Mouse (Mus musculus): ENCODE results near the gene Cabp2. TPM values are rescaled to one million over a fixed set of nuclear protein-coding genes. Genes with fewer than 3 reads are reported as not detected.

The Cabp2 gene
- not detected for total RNA-seq (2023)

DNA sequence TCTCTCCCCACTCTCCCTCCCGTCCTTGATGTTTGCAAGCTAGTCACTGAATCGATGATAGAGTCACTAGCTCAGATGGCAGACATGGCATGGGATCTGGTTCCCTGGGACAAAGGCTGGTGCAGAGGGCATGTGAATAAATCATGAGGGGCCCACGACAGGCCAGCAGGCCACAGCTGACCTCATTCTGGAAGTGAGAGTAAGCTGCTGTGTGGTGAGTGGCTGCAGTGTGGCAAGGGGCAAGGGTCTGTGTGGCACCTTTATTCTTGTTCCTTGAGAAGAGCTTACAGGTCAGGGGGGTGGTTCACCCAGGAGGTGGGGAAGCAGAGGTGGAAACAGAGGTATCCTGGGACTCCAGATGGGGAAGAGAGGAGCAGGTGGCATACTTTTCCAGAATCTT lies at the start of gene Cabp2:
Gene Cabp2 (plus strand): TSS at position 185 of the 400 bp plus-strand sequence.

GRCm38 (mm10) chr19:4037788-4038232 lies 43.6 kb upstream of the Cabp2 start, which contains the start of gene Gstp1:
Gene Gstp1, minus strand, starts transcription at chr19:4037985.

GRCm38 (mm10) chr19:4045966-4046865 lies 35.2 kb upstream of the Cabp2 start, which contains the start of gene Gstp2:
Gene Gstp2, minus strand, starts transcription at chr19:4046023.

GRCm38 (mm10) chr19:4059069-4059740 lies 22.2 kb upstream of the Cabp2 start, which contains the start of gene Gstp3:
Gene Gstp3, minus strand, starts transcription at chr19:4059569.

DNA sequence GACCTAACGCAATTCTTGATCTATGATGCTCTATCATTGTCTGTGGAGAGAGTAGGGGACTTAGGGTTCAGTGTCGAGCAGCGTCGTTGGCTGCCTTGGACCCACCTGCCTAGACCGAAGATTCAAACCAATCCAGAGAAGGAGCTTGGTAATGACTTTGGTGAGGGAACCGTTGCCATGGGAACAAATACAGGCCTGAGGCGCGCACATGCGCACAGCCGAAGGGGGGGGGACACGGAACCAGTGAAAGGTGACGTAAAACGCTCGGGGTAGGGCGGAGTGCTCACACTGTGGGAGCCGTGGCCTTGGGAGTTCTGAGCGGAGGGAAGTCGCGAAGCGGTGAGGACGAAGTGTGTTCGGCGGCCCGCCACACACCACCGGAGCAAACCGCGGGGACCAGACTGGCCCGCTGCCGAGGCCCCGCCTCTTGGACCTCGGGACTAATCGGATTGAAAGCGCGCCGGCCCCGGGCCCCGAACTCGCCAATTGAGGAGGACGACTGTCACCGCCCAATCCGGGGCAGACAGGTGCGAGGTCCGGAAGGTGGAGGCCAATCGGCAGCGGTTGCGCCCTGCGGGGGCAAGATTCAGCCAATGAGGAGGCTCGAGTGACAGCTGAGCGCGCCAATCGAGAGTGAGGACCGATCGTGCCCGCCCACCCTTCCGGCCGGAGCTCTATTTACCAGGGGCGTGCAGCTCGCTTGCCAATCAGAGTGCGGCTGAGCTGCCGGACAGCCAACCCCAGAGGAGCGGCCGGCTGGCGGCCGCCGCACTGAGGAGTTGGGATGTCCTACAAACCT lies 15.5 kb downstream of the Cabp2 start, which contains the start of gene Cdk2ap2:
Gene Cdk2ap2 (plus strand): TSS at position 541 of the 799 bp plus-strand sequence.

DNA sequence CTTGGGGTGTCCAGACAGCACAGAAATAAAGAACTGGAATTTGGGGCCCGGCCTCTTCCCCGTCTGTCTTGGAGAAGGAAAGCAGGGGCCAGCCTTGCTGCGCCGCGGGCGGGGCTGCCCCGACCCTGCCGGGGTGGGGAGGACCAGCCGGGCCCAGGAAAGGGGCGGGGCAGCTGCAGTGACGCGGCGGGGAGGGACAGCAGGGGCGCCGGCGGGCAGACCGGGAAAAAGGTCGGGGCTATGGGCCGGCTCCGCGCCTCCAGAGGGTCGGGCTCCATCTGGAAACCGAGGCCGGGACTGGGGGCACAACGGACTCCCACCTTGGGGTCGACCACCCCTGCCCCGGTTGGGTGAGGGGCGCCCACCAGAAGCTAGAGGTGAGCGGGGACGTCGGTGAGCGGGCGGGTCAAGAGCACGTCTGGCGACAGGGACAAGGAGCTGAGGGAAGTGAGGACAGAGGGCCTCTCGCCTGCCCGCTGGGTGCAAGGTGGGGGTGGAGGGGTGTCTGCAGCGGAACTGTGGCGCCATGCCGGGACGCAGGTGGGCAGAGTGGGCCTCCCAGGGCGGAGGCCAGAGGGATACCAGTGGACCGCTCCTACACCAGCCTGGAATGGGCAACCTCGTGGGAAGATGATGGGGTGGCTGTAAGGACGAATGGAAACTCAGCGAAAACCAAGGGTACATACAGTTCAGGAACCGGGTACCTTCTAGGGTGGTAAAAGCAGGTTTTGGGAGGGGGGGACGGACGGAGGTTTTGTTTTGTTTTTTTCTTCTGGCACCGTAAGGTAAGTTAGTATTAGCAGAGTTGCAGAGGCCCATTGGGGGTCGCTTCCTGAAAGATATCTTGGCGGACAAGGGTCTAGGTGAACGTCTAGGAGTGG lies 18.7 kb downstream of the Cabp2 start, which contains the start of gene Pitpnm1:
Gene Pitpnm1 (plus strand): TSS at position 162 of the 881 bp plus-strand sequence.

DNA sequence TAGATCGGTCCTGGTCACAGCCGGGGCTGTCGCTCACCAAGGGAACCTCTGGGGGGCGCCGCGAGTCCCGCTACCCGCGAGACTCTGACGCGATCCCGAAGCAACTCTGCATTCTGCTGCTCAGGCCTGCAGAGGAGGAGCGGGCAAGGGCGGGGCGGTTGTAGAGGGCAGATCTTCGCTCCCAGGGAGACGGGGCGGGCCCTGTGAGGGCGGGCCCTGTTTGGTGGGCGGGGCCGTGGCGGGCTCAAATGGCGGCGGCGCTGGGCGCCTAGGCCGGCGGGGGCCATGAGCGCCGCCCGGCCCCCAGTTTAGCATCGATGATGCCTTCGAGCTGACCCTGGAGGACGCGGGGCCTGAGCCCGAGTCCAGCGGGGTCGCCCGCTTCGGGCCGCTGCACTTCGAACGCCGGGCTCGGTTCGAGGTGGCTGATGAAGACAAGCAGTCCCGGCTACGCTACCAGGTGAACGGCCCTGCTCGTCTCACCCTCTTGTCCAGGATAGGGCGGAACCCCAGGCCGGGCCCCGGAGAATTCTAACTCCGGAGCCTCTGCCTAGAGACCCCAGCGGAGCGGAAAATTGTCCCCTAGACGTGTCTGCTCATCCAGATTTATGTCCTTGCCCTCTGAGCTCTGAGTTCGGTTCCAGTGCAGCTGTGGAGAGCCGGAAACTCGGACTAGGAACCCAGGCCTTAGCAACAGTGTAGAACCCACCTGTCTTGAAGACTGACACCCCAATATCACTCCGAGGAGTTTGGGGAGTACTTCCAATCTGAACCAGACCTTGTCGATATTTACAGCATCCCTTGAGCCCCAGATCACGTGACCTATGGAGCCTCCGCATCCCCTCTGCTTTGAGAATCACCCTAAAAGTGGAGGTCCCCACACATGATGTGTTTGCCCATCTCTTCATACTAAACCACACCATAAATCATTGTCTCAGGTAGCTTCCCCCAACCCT lies 44.6 kb downstream of the Cabp2 start, which contains the start of gene Aip:
Gene Aip (minus strand): TSS at position 118 of the 956 bp plus-strand sequence.

Other genes with a start within 250 kb of the Cabp2 start
- gene Chka, start 229.8 kb upstream of the Cabp2 start, total RNA-seq (2023): 10 to 100 TPM; 43.5 to 47.2 TPM
- 100 to 1,000 TPM; 221 to 250 TPM for gene Tcirg1, start 174.4 kb upstream of the Cabp2 start, total RNA-seq (2023)
- 10 to 100 TPM; 52.9 to 70.6 TPM for gene Ndufs8, start 168.8 kb upstream of the Cabp2 start, total RNA-seq (2023)
- gene Aldh3b1, start 151.8 kb upstream of the Cabp2 start, total RNA-seq (2023): 100 to 1,000 TPM; 143 to 153 TPM
- gene Unc93b1, start 146.4 kb upstream of the Cabp2 start, total RNA-seq (2023): 100 to 1,000 TPM; 236 to 316 TPM
- gene Aldh3b3, start 122.9 kb upstream of the Cabp2 start, total RNA-seq (2023): 10 to 100 TPM in 1 of 2 experiments, 1 to 10 TPM in 1; 9.9 to 11.1 TPM
- 10 to 100 TPM; 12.6 to 14.7 TPM for gene Aldh3b2, start 109.2 kb upstream of the Cabp2 start, total RNA-seq (2023)
- gene Acy3, start 95.0 kb upstream of the Cabp2 start, total RNA-seq (2023): under 1 TPM; 0.53 to 0.88 TPM
- gene Tbx10, start 88.8 kb upstream of the Cabp2 start, total RNA-seq (2023): not detected
- gene Nudt8, start 81.0 kb upstream of the Cabp2 start, total RNA-seq (2023): 1 to 10 TPM; 4.7 to 4.8 TPM
- 1 to 10 TPM in 1 of 2 experiments, under 1 TPM in 1; 0.33 to 1.0 TPM for gene Gm49405, start 81.0 kb upstream of the Cabp2 start, total RNA-seq (2023)
- gene Doc2g, start 78.3 kb upstream of the Cabp2 start, total RNA-seq (2023): under 1 TPM; 0.57 to 0.73 TPM
- gene Ndufv1, start 68.8 kb upstream of the Cabp2 start, total RNA-seq (2023): 10 to 100 TPM; 68.4 to 70.8 TPM
- gene Gstp1, start 43.6 kb upstream of the Cabp2 start, total RNA-seq (2023): 10 to 100 TPM; 63.6 to 65.3 TPM
- 1 to 10 TPM; 8.2 to 9.4 TPM for gene Gstp2, start 35.6 kb upstream of the Cabp2 start, total RNA-seq (2023)
- 1 to 10 TPM; 6.6 to 7.7 TPM for gene Gstp3, start 22.0 kb upstream of the Cabp2 start, total RNA-seq (2023)
- gene Cdk2ap2, start 15.6 kb downstream of the Cabp2 start, total RNA-seq (2023): 100 to 1,000 TPM; 228 to 257 TPM
- 100 to 1,000 TPM; 185 to 192 TPM for gene Pitpnm1, start 18.4 kb downstream of the Cabp2 start, total RNA-seq (2023)
- gene Aip, start 44.3 kb downstream of the Cabp2 start, total RNA-seq (2023): 100 to 1,000 TPM; 108 TPM
- under 1 TPM in 1 of 2 experiments, not detected in 1; 0.13 TPM for gene Gpr152, start 58.2 kb downstream of the Cabp2 start, total RNA-seq (2023)
- under 1 TPM; 0.67 to 0.82 TPM for gene Cabp4, start 62.5 kb downstream of the Cabp2 start, total RNA-seq (2023)
- 100 to 1,000 TPM; 188 to 219 TPM for gene Coro1b, start 67.0 kb downstream of the Cabp2 start, total RNA-seq (2023)
- gene Ptprcap, start 72.0 kb downstream of the Cabp2 start, total RNA-seq (2023): 10 to 100 TPM; 13.8 to 18.6 TPM
- 10 to 100 TPM; 34.4 to 42.3 TPM for gene Rps6kb2, start 81.8 kb downstream of the Cabp2 start, total RNA-seq (2023)
- gene Carns1, start 93.9 kb downstream of the Cabp2 start, total RNA-seq (2023): 10 to 100 TPM; 34.4 to 34.6 TPM
- 100 to 1,000 TPM; 126 to 134 TPM for gene Tbc1d10c, start 109.7 kb downstream of the Cabp2 start, total RNA-seq (2023)
- gene Ppp1ca, start 110.5 kb downstream of the Cabp2 start, total RNA-seq (2023): 100 to 1,000 TPM; 433 to 455 TPM
- 10 to 100 TPM; 28.4 to 29.8 TPM for gene Rad9a, start 120.1 kb downstream of the Cabp2 start, total RNA-seq (2023)
- 1 to 10 TPM; 2.5 to 4.2 TPM for gene Clcf1, start 132.7 kb downstream of the Cabp2 start, total RNA-seq (2023)
- gene AC109138.7, start 132.8 kb downstream of the Cabp2 start, total RNA-seq (2023): not detected
- gene Pold4, start 150.3 kb downstream of the Cabp2 start, total RNA-seq (2023): 10 to 100 TPM; 53.1 to 57.3 TPM
- gene Ssh3, start 187.6 kb downstream of the Cabp2 start, total RNA-seq (2023): 10 to 100 TPM; 28.7 to 35.5 TPM
- 10 to 100 TPM; 33.9 to 37.4 TPM for gene Ankrd13d, start 201.6 kb downstream of the Cabp2 start, total RNA-seq (2023)
- gene Grk2, start 224.6 kb downstream of the Cabp2 start, total RNA-seq (2023): 100 to 1,000 TPM; 428 to 445 TPM

Measured in neutrophil, adult 59 days (primary cell).